Mouse (Mus musculus): Measurements from ENCODE around the gene Prtn3.

The Prtn3 gene

DNA sequence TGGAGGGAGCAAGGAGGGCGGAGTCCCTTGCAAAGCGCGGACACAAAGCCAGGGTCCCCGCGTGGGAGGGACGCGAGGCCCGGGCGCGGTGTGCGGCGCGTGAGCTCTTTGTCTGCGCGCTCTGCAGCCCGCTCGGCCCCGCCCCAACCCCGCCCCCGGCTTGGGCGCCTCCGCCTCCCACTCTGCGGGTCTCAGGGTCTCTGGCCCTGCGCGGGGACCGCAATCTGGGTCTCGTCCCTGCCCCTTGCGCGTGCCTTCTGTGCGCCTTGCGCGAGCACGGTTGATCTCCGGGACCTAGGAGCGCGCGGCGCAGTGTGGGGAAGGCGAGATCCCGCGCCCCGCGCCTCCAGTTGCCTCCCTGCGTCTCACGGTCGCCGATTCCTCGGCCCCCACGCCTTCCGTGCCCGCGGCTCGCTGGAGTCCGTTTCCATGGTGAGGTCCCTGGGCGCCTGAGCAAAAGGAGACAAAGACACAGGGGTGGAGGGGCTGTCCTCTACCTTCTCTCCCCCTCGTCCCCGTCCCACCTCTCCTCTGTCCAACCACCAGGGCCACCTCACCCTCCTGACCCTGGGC lies at the start of gene Prtn3, which contains the start of gene Plppr3:
Prtn3 (plus strand) TSS at position 187 of the 573 bp plus-strand sequence.
Plppr3 (minus strand) TSS at position 345 of the 573 bp plus-strand sequence.
- no peak for DNase-seq (ENCODE audit: low read depth)

GRCm38 (mm10) chr10:79831583-79831982 lies 42.7 kb upstream of the Prtn3 start:
- DNase-seq (ENCODE audit: low read depth): peak; percentile 78

- peak; percentile 69 for DNase-seq (ENCODE audit: low read depth)
Measured at GRCm38 (mm10) chr10:79832026-79832785, 42.1 kb upstream of the Prtn3 start.

DNA sequence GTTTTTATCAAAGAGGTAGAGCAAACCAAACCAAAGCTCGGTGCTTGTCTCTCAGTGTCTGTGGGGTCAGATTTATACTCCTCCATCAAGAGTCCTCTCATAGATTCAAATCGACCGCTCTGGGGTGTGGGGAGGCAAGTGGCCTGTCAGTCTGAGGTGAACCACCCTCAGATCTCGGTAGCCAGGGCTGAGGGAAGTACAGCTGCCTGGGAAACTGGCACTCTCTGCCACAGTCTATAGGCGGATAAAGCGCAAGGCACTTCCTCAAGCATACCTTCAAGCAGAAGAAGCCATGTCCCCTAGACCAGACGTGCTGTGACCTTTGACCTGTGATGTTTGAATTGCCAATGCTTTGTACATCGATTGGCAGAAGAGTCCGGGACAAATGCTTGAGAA lies 41.5 kb upstream of the Prtn3 start:
- no peak for DNase-seq (ENCODE audit: low read depth)

DNA sequence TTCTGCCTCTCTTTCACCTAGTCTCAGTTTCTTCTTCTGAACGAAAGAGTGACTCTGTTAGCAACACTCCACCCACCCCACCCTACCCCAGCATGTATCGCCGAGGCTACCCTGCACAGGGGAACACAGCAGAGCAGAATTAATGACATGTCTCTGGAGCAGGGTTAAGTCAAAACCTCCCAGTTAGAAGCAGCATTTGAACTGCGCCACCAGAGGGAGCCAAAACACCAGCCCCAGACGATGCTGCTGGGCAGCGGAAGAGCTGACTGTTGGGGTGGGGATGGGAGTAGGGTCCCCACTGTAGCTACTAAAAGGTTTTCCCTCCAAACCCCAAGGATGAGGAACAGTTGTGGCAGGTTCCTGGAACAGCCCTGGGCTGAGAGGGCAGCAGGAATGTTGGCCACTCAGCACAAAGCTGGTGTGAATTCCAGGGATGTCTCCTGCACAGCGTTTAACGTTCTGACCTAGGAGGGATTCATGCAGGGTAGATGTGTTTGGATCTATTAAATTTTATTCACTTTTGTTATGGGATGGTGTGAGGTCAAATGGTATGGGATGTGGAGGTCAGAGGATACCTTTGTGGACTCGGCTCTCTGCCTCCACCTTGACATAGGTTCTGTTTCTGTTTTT lies 39.4 kb upstream of the Prtn3 start:
- peak; percentile 77 for DNase-seq (ENCODE audit: low read depth)

GRCm38 (mm10) chr10:79836918-79837317 lies 37.4 kb upstream of the Prtn3 start:
- DNase-seq (ENCODE audit: low read depth): peak; percentile 43

- DNase-seq (ENCODE audit: low read depth): no peak
Measured at GRCm38 (mm10) chr10:79838151-79838550, 36.1 kb upstream of the Prtn3 start.

GRCm38 (mm10) chr10:79840091-79840490 lies 34.2 kb upstream of the Prtn3 start:
- DNase-seq (ENCODE audit: low read depth): no peak

GRCm38 (mm10) chr10:79840644-79841551 lies 33.4 kb upstream of the Prtn3 start:
- peak; percentile 87 for DNase-seq (ENCODE audit: low read depth)

GRCm38 (mm10) chr10:79842322-79842721 lies 32.0 kb upstream of the Prtn3 start:
- peak; percentile 46 for DNase-seq (ENCODE audit: low read depth)

GRCm38 (mm10) chr10:79843476-79843875 lies 30.8 kb upstream of the Prtn3 start:
- no peak for DNase-seq (ENCODE audit: low read depth)

DNA sequence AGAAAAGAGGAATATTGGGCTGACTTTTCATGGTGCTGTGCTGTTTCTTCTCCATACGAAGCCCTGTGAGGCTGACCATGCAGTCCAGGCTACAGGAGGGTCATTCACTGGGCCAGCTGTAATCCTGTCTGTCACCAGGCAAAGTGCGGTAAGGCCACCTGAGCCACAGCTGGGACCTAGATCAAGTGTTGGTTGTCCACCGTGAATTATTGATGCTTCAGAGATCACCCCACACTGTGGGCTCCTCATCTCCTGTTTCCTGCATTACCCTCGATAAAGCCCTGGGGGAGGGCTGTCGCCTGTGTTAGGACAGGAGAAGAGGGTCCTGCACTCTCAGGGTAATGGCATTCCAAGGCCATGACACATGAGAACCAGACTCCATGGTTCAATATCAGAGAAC lies 27.7 kb upstream of the Prtn3 start:
- DNase-seq (ENCODE audit: low read depth): no peak

DNA sequence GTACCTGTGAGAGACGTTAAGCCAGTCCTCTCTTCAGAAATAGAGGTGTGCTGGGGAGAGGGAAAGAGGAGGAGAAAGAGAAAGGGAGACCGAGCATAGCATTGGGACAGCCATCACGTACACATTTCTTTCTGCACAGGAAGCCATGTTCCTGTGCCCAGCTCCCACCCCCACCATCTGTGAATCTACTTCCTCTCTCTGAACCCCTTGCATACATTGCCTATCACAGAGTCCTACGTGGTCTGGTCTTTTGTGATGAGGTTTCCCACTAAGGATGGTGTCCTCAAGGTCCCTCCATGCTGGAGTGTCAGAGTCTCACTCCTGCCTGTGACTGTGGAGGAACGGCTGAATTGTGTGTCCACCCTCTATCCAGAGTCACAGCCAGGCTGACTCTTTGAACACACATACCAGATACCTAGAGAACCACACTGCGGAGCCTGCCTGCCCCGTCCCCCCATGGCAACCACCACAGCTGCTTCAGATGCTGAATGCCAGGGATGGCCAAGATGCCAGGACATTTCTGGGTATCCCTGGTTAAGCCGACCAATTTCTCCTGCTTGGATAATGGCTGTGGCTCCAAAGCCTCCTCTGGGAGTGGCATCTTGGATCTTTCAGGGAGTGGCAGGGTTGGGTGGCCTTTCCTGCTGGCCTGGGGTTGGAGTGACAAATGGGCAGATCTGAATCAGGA lies 24.2 kb upstream of the Prtn3 start:
- peak; percentile 53 for DNase-seq (ENCODE audit: low read depth)

GRCm38 (mm10) chr10:79851653-79852052 lies 22.6 kb upstream of the Prtn3 start:
- no peak for DNase-seq (ENCODE audit: low read depth)

DNA sequence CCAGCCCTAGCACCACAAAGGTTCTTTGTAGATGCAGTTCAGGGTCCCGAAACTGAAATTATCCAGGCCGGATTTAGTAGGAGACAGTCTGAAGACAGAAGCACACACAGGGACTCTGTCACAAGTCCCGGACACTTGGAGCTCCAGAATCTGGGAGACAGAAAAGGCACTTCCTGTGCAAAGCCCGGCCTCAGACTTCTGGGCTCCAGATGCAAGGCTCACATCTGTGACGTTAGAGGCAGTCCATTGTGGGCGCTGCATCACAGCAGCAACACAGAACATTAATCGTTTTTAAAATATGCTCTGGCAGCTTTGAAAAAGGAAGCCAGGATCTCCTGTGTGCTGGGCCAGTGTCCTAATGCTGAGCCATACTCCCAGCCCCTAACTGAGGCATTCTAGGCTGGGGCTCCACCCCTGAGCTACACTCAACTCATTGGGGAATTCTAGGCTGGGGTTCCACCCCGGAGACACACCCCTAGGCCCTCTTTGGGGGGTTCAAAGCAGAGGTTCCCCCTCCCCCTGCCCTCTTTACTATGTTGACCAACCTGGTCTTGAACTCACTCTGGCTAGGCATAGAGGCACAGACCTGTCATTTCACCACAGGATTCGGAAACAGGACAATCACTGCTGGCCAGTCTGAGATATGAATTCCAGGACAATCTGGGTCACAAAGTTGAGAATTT lies 22.0 kb upstream of the Prtn3 start:
- DNase-seq (ENCODE audit: low read depth): peak; percentile 50

- peak; percentile 59 for DNase-seq (ENCODE audit: low read depth)
Measured at GRCm38 (mm10) chr10:79852827-79853226, 21.4 kb upstream of the Prtn3 start.

DNA sequence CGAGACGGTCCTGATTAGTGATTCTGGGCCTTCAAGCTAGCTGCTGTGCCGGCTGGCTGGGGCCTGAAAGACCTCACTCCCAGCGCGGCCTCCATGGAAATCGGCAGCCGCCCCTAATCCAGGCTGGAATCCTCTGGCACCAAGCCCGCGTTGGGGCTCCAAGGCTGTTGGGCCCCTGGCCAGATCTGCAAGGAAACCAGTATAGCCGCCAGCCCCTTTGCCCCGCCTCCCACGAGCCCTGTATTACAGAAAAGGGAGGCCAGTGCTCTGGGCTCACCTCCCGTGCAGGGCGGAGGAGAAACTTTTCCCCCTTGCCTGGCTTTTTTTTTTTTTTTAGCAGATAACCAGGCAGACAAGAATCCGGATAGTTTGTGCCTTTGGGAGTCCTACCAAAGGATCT lies 20.9 kb upstream of the Prtn3 start:
- peak; percentile 91 for DNase-seq (ENCODE audit: low read depth)

DNA sequence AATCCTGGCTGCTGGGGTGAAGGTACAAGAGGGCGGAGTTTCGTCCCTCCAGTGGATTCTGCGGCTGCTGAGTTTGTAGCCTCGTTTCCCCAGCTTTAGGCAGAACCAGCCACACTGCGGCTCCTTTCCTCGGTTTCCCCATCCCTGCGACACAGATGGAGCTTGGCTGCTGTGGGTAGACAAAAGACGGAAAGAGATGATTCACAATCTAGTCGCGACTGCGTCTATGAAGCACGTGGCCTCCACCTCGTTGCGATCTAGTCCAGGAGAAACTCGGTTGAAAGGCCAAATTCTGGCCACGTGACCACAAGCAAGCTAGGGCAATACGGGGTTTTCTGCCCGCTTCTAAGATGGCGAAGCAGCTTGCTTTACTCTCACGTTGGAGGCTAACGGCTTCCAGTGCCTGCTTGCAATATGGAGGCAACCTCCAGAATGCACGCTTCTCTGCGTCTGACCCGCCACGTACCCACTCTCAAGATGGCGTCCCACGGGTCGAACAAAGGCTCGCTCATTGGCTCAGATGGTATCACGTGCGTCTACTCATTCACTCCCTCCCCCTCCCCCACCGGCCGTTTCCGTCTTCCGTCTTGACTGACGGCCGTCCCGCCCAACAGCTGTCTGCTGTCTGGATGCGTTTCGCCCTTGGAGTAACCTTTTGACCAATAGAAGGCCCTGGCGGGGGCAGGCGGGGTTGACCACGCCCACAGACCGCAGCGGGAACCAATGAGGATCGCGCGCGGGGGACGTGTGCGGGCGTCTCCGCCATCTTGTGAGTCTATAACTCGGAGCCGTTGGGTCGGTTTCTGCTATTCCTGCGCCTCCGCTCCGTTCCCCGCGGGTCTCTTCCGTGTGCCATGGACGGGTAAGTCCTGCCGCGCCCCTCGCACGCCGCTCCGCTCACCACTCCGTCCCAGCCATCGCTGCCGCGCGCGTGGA lies 20.1 kb upstream of the Prtn3 start, which contains the start of gene Ptbp1:
Ptbp1 (plus strand) TSS at position 568 of the 936 bp plus-strand sequence.
- DNase-seq (ENCODE audit: low read depth): peak; percentile 100

DNA sequence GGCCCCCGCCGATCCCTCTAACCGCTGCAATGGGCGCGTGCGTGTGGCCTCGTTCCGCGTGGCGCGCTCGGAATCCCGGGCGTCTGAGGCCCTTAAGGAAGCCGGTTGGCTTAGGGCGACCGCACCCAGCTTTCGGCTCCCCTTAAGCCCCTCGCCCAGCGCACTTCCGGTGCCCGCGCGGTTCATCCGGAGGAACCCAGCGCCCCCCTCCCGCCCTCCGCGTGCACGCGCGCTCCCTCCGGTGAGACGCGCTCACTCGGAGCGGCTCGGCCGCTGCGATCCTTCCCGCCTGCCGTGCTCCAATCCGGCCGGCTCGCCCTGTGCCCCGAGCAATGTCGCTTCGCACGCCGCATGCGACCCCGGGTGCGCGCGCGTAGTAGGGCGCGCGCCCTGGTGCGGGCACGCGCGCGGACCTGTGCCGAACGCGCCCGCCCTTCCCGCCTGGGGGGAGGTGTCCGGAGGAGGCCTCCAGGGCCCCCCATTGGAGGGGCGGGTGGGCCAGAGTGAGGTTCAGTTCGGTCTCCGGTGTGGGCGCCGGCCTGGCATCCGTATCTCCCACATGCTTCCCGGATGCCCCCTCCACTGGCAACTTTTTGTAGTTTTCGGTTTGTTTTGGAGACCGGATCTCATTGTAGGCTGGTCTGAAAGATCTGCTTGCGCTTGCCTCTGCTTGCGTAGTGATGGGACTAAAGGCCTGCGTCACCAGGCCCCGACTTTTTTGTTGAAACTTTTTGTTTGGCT lies 19.3 kb upstream of the Prtn3 start:
- DNase-seq (ENCODE audit: low read depth): peak; percentile 63
